Mouse (Mus musculus) bone marrow macrophage, adult 2 months (primary cell): ENCODE data around the gene St6galnac1.

ENCODE experiments used
- CTCF ChIP-seq: IDR thresholded peaks from 2 replicates; pipeline ENCODE4 v1.5.1; 2012; ENCODE audit warnings: low read depth, mild to moderate bottlenecking, low read length, moderate library complexity
- POLR2A ChIP-seq: IDR thresholded peaks from 2 replicates; pipeline ENCODE4 v1.6.1; 2012; ENCODE audit warnings: mild to moderate bottlenecking, low read depth, low read length, borderline replicate concordance

DNA sequence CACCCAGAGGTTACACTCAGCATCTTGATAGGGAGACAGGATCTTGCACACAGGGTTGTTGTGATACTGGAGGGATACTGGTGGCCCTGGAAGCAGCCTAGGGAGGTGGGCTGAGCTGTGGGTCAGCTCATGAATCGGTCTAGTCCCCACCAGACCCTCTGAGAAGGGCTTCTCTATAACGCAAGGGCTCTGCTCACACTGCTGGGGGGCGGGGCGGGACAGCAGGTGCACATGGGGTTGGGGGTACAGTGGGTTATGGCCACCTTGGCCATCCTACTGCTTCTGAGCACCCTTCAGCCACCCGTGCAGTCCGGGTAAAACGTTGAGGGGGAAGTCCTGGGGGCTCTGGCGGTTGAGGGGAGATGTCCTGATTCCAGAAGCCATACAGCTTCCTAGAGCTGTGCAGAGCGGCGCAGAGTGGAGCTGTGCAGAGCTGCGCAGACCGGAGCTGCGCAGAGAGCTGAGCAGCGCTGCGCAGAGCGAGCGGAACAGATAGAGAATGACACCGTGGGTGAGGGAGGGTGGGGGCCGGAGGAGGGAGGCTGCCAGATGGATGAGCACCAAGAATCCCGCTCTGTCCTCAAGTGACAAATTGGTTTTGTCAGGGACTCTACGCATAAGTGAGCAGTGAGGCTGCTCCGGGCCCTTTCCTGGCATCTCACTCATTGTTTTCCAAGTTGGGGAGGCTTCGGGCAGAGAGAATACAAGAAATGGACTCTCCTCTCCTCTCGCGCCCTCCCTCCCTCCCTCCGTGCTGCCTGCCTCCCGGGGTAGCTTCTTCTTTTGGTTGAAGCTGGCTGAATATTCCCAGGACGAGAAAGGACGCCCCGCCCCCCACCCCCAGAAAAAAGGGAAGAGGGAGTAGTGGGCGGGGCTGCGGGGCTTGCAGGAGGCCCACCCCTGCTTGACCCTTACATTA lies 35.9 kb upstream of the St6galnac1 start:
- TF ChIP-seq POLR2A (no peak), CTCF (no peak)
